Mouse (Mus musculus) lung, postnatal 0 days (tissue): Measurements from ENCODE around the gene Mtf1.

Source experiments
- CTCF ChIP-seq: IDR thresholded peaks from 2 replicates; pipeline ENCODE4 v1.5.1; 2016; ENCODE audit warnings: antibody characterized with exemption, mild to moderate bottlenecking
- EP300 ChIP-seq: IDR thresholded peaks from 2 replicates; pipeline ENCODE4 v1.6.1; 2016; ENCODE audit warnings: antibody characterized with exemption, mild to moderate bottlenecking, control low read depth

DNA sequence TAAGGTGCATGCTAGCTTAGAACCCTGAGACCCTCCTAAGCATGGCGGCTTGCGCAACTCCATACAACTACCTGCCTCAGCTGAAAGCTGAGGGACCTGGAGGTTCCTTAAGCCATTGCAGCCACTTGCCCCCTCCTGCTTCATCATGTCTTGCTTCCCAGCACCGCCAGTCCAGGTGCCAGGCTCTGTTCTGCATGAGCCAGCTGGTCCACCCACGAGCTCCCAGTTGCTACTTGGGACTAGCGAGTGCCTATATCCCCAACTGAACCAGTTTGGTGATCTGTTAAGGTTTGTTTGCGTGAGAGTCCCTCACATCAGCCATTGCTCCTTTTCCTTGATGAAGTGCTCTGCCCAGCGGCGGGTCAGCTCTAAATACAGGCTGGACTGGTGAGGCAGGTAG is 54.4 kb downstream of the Mtf1 start:
- TF ChIP-seq CTCF (no peak), EP300 (no peak)
